Mouse (Mus musculus) cerebellum, adult 8-10 months (tissue): Measurements from ENCODE around the gene Ugt1a8.
A peak's percentile ranks its signal among the peaks of the same experiment; 100 is the strongest.
"Not testable (repeated sequence)": the region's sequence is repeated elsewhere in the genome, so short reads cannot be mapped to it uniquely, and the experiment has no call there.

Experiments
- DNase-seq: peaks from one replicate; pipeline ENCODE4 v3.0.0; 2022

The Ugt1a8 gene

DNA sequence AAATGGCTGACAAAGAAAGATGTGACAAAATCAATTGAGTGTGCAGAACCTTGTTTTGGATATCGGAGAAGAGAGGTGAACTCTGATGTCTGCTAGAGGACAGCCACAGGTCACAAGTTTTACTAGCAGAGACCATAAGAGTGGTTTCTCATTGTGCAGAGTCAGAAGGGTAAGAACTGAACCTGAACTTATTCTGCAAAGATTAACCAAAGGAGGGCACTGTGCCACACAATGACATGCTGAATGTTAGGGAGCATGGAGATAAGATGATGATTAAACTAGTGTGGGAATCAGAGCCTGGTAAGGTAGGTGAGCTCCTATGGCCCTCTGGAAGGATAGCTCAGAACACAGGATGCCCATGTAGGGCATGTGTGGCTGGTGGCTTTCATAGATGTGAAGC lies 108.1 kb downstream of the Ugt1a8 start:
- DNase-seq: no peak

DNA sequence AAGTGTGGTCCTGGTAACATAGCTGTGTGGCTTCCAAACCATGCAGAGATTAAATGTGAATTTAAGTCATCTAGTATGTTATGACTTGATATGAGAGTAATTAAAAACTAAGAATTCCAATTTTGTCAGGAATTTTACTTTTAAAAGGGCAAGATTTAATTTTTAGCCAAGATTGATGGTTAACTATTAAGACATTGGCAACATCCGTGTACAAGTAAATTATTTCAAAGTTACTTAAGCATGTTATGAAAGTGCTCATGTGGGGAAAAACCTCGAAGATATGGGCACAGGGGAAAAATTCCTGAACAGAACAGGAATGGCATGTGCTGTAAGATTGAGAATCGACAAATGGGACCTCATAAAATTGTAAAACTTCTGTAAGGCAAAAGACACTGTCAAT lies 109.8 kb downstream of the Ugt1a8 start:
- no peak for DNase-seq

DNA sequence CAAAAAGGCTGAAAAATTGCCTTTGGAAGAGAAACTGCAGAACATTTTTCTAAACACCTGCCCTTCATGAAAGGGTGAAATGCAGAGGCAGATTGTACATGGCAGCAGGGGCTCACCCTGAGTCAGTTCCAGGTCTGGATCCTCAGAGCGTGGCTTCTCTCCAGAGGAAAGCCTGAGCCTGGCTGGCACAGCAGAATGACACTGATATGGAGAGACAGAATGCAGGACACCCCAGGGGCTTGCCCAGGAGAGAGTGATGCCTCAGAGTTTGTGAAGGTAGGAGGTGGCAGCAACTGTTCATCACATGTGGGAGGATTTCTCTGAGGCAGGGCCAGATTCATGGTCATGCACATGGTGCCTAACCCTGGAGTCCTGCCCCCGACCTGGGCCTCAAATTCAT lies 112.4 kb downstream of the Ugt1a8 start:
- DNase-seq: peak; percentile 48

DNA sequence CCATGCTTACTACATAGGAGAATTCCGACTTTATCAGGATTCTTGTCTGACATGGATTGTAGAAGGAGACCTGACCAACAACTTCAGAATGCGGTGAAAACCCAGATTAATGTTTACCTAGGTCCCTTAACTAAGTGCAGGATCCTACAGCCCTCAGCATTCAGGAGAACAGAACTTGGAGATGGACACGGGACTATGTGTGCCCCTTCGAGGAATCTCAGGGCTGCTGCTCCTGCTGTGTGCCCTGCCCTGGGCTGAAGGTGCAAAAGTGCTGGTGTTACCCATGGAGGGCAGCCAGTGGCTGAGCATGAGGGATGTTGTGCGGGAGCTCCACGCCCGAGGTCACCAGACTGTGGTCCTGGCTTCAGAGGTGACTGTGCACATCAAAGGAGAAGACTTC lies 112.8 kb downstream of the Ugt1a8 start, which contains the start of gene Ugt1a2:
Ugt1a2 (plus strand) TSS at position 146 of the 400 bp plus-strand sequence.
- no peak for DNase-seq

DNA sequence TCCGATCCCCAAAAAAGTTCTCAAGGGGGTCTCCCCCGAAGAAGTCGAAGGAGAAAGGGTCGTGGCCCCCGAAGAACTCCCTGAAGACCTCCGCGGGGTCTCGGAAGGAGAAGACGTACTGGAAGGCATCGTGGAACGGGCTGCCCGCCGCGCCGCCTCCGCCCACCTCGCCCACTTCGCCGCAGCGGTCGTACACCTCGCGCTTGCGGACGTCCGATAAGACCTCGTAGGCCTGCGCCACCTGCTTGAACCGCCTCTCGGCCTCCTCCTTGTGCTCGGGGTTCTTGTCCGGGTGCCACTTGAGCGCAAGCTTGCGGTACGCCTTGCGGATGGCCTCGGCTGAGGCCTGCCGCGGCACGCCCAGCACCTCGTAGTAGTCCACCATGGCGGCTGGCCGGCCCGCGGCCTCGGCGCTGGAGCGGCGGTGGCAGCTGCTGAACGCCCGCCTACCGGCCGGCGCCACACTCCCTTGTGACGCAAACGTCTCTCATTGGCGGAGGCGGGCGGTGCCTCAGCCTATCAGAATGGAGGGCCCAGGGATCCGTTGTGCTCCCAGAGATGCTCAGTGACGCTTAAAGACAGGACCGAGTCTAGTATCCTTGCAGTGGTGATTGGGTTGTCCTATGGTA lies 117.8 kb downstream of the Ugt1a8 start, which contains the start of gene Dnajb3:
Dnajb3 (minus strand) TSS at position 489 of the 629 bp plus-strand sequence.
- peak; percentile 85 for DNase-seq

DNA sequence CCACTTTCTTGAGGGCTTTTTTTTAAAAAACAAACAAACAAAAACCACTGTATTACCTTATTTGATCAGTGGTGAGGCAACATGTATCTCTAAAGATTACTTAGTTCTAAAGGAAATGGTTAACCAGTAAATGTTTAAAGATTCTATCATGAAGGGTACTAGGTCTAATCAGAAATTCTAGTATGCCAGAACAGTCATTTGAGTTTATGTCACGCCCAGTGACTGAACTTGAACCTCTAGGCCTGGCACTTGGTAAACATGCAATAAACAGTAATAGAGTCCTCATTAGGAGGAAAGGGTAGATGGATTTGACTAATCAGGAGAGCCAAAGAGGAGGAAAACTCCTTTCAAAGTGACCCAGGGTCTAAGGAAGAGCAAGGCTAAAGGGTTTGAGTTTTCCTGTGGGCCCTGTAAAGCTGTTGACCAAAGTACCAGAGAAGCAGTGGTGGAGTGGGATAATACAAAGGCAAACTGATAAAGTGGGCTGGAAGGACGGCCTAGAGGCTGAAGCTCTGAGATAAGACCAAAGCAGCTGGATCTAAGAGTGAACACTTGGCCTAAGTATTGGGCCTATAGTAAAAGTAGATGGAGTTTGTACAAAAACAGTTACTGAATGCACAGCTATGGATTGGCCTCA lies 119.3 kb downstream of the Ugt1a8 start:
- DNase-seq: no peak

DNA sequence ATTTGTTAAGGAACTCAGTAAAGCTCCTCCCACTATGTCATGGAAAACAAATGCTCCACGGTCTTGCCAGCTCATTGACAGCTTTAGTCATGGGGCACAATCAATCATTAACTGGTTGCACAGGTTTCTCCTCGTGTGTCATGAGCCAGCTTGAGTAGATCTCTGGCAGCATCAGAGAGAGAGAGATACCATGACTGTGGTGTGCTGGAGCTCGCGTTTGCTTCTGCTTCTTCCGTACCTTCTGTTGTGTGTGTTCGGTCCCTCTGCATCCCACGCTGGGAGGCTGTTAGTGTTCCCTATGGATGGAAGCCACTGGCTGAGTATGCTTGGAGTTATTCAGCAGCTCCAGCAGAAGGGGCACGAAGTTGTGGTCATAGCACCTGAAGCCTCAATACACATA lies 124.2 kb downstream of the Ugt1a8 start, which contains the start of gene Ugt1a1:
Ugt1a1 (plus strand) TSS at position 148 of the 400 bp plus-strand sequence.
- DNase-seq: no peak

DNA sequence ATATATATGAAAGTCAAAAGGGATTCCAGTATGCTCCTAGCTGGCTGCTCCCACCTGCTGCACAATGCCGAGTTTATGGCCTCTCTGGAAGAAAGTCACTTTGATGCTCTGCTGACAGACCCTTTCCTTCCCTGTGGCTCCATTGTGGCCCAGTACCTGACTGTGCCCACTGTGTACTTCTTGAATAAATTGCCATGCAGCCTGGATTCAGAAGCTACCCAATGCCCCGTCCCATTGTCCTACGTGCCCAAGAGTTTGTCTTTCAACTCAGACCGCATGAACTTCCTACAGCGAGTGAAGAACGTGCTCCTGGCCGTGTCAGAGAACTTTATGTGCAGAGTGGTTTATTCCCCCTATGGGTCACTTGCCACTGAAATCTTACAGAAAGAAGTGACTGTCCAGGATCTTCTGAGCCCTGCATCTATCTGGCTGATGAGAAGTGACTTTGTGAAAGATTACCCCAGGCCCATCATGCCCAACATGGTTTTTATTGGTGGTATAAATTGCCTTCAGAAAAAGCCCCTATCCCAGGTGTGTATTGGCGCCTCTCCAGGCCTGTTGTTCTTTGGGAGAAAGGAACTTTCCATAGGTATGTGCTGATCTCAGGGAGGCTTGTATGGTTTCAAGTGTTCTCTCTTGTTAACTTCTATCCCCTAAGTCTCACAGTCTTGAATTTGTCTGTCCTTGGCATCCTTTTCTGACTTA lies 124.9 kb downstream of the Ugt1a8 start:
- no peak for DNase-seq

DNA sequence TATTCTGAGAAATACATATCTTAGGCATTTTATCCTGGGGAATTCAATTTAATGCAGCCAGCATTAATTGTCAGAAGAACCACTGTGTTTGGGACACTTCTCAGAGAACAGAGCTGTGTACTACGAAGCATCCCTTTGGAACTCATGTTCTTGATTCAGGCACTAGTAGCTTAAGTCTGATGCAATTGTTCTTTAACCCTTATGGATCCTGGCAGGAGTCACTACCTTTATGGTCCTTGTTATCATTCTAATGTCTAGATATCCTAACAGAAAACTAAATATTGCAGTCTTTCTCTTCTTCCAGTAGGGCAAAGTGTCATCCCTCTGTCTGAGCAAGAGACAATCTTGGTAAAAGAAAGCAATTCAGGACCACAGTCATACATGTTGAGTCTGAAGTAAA lies 125.4 kb downstream of the Ugt1a8 start:
- DNase-seq: no peak

DNA sequence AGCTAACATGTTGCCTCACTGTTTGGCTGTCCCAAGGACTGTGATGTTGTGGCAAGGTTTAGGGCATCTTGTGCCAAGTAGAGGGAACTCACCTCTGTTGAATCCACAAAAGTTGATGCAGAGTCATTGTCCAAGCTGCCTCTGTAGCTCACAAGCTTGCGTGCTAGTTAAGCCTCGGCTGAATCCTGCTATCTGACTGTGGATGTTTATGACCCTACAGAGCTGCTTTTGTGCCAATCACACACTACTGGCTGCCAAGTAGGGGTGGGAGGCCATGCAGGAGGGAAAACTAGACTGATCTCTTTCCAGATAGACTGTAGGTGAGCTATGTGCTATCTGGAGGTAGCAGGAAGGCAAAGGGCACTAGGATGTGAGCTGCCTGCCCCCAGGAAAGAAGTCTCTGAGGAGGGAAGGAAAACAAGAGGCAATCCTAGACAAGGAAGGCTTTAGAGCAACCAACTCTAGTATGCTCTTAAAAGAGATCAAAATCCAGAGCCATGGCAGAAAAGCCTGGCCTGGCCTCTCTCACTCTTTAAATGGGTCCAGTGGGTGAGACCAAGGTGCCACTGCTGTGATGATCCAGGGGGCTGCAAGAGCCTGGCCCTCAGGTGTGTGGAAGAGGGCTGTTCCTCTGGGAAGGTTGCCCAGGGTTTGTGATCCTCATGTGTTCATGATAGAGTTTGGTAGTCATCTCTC lies 126.3 kb downstream of the Ugt1a8 start:
- no peak for DNase-seq

DNA sequence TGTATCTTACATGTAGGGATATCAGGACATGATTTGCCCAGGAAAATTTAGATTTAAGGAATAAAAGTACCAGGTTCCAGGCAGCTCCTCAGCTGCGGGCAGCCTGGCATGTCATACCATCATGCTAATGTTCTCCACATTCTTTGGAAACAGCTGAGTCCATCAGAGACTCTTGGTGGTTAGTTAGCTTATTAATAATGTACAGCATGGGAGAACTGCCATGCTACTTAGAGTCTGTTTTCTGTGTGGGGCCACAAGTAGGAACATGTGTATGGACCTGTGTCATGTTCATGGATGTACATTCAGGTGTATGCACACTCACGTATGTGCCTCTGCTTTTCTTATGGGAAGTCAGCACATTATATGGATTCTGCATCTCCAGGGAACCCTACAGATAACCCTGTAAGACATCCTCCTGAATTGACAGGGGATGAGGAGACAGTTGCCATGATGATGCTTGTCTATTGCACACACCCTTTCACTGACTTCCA lies 126.9 kb downstream of the Ugt1a8 start:
- DNase-seq: no peak

DNA sequence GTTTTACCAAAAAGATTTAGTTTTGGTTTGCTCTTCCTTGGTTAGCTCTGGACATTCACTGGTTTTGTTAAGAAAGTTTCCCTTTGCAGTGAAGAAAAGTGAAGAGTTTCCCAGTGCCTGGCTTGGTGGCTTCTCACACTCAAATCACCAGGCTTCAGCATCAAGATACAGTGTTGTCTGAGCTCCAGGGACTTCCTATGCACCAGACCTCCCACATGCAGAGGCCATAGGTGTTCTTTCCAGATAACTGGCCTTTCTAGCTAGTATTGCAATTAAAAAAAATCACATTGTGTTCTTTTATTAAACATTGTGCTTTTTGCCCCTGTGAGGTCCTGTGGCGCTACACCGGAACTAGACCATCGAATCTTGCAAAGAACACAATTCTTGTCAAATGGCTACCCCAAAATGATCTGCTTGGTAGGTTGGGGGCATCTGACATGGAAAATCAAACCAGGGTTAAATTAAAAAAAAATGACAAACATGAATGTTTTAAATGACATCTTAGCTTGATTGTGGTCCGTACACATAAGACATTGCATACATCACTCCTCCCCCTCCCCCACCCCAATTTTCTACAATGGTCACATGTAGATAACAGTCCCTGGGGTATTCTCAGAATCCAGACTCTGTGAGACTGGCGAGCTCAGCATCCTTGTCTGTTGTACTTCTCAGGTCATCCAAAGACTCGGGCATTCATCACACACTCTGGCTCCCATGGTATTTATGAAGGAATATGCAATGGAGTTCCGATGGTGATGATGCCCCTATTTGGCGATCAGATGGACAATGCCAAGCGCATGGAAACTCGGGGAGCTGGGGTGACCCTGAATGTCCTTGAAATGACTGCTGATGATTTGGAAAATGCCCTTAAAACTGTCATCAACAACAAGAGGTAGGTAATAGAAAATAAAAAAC lies 128.1 kb downstream of the Ugt1a8 start:
- no peak for DNase-seq

DNA sequence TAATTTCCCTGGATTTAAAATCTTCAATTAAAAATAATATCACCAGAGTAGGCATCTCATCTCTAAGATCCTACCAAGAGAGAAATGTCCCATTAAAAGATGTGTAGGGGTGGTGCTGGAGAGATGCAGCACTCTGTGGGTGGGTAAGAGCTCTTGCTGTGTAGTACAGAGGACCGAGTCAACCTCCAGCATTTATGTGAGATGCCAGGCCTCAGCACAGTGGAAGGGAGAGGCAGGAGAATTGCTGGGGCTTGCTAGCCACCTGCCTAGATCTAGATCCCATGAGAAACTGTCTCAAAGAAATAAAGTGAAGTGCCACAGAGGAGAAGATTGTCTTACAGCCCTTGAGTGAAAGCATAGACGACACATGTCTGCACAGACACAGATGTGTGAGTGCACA lies 128.9 kb downstream of the Ugt1a8 start:
- no peak for DNase-seq

DNA sequence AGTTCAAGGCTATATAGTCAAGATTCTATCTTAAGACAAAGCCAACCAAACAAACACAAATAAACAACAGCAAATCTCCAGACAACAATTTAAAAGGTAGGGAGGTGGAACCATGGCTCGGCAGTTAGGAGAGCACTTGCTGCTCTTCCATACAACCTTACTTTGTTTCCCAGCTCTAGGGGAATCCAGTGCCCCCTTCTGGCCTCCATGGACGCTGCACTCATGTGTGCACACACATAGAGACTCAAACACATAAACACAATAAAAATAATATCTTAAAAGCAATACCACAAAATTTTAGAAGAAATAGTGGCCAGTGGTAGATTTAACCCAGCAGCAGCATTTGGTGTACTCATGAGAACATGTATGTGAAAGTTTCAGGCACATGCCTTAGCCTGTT lies 129.5 kb downstream of the Ugt1a8 start:
- no peak for DNase-seq

DNA sequence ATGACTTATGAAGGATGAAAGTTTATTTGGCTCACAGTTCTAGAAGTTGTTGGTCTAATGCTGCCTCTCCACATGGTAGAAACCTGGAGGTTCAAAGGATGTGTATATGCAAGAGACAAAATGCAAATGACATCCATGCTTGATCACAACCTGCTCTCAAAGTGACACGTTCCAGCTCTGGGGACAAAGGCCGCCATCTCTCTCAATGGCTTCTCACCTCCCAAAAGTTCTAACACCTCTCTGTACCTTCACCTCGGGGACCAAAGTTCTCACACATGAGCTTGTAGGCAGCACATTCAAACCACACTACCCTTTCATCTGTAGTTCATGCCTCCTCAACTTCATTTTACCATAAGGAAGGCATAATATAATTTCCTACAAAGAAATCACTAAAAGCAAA lies 130.0 kb downstream of the Ugt1a8 start:
- DNase-seq: no peak

DNA sequence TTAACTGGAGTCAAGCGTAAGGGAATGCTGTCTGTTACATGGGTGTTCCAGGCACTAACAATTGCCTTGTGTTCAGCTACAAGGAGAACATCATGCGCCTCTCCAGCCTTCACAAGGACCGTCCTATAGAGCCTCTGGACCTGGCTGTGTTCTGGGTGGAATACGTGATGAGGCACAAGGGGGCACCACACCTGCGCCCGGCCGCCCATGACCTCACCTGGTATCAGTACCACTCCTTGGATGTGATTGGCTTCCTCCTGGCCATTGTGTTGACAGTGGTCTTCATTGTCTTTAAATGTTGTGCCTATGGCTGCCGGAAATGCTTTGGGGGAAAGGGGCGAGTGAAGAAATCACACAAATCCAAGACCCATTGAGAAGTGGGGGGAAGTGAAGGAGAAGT lies 130.4 kb downstream of the Ugt1a8 start:
- no peak for DNase-seq

DNA sequence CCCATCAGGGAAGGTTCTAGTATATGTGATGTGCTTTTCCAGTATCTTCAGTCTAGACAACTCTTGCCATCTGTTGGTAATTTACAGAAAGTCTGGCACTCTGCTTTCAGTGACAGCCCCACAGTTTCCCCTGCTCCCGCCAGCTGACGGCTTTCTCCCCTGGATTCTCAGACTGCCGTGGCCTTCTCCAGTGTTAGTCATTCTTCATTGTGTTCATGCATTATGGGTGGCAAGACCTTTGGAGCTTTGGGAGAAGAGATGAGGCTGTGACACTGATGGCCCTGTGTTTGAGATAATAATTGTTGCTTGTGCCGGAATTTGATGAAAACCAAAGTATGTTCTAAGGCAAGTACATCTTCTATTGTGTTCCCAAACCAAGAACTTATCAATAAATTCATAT lies 131.0 kb downstream of the Ugt1a8 start:
- no peak for DNase-seq

DNA sequence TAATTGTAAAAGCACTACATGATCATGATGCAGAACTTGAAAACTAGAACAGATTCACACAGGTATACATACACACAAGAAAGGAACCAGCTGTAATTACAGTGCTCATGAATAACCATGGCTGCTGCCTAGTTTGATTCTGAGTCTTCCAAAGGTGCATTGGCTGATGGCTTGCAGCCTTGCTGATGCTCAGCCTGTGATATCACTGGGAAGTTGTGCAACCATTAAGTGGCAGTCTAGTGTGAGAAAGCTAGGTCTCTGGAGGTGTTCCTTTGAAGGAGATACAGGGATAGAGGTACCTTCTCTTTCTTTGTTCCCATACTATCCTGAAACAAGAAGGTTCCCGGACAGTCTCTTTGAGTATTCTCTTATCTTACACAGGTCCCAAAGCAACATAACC lies 131.4 kb downstream of the Ugt1a8 start:
- DNase-seq: no peak

DNA sequence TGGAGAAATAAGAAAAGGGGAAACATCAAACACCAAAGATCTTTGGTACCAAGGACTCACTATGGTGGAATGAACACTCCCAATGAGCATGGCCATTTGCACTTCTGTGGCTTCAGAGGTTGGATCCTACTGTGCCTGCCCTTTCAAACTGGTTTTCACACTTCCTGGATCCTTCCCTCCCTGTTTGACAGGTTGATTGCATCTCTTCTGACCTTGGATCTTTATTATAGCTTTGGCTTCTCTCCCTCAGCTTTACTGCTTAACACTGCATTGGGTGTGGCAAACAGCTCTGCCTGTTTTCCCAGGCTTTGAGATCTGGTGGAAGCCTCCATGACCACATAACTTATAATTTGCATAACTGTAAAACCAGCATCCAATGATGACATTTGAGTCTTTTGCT lies 132.7 kb downstream of the Ugt1a8 start:
- no peak for DNase-seq

DNA sequence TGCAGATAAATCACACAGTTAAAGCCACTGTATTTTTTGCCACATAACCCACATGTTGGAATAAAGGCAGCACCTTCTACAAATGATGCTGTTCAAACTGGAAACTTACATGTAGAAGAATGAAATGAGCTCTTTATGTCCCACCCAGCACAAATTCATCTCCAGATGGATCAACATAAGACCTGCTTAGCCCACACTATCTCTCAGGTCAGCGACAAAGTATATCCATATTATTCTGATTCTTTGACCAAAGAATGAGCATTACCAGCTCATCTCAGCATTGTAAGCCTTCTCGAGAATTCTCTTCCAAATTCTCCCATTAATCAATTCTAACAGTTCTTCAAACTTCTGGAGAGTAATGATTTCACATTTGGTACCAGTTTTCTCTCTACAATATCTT lies 134.6 kb downstream of the Ugt1a8 start:
- no peak for DNase-seq

DNA sequence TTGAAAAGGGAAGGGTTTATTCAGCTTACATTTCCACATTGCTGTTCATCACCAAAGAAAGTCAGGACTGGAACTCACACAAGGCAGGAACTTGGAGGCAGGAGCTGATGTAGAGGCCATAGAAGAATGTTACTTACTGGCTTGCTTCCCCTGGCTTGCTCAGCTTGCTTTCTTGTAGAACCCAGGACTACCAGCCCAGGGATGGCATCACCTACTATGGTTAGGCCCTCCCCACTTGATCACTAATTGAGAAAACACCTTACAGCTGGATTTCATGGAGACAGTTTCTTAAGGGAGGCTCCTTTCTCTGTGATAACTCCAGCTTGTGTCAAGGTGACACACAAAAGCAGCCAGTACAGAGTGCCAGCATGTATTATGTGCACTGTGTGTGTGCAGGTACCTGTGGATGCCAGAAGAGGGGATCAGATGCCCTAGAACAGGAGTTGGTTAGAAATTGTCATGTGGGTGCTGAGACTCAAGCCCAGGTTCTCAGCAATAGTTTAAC lies 135.4 kb downstream of the Ugt1a8 start:
- DNase-seq: not testable (repeated sequence)

DNA sequence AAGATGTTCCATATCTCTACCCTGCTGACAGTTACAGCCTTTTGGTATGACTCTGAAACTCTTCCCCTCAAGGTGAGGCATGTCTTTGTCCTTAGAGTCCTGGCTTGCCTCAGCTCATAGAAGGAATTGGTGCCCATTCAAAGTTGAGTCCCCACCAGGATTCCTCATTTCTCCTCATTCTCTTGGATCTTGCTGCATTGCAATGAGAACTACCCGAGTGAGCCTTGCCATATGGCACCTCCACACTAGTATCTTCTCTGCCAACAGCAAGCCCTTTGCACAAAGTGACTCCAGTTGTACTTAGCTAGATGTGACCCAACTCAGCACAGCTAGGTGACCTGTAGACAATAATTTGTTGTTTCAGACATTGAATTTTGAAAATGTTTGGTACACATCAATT lies 136.0 kb downstream of the Ugt1a8 start:
- no peak for DNase-seq
